ENCODE assay signal across 8 mouse cellular contexts in genomic region chr6:53573711-53574065, GRCm38 (mm10).
DNase-seq lines count a peak whose midpoint lies in the region; ATAC-seq and TF ChIP-seq lines count a peak whose summit lies in the region.

No protein-coding gene starts in this region.

- no peak overlapping the region for H3K27ac ChIP-seq in bone marrow macrophage, adult 2 months (ENCODE audit: insufficient read depth, low read depth, low read length)
- peak overlapping the region; percentile 20 for H3K27ac ChIP-seq in midbrain, embryonic 11.5 days (ENCODE audit: low read depth, low read length)

- H3K4me3 ChIP-seq in bone marrow macrophage, adult 2 months (ENCODE audit: insufficient read depth, low read length), result peak overlapping the region; percentile 69
- peak overlapping the region; percentile 18; the same call in 1 of the 2 replicates for H3K4me3 ChIP-seq in midbrain, embryonic 11.5 days (ENCODE audit: low read depth, low read length)

- no peak for TF ChIP-seq POLR2A in bone marrow macrophage, adult 2 months (IDR thresholded peaks at IDR 0.05; ENCODE audit: borderline replicate concordance, low read depth, low read length)

- no peaks in the 10 kb centered on the region for H3K27me3 ChIP-seq in midbrain, embryonic 11.5 days (ENCODE audit: control insufficient read depth, insufficient read depth, low read length)

- WGBS in midbrain, embryonic 11.5 days, result 1% methylated on average over 6 of the region's 6 CpGs

- H3K9ac ChIP-seq in midbrain, embryonic 11.5 days (ENCODE audit: low read length), result peak overlapping the region; percentile 32

- no peaks in the 10 kb centered on the region for H3K9me3 ChIP-seq in midbrain, embryonic 11.5 days (ENCODE audit: control insufficient read depth, low read length)

- no peak for TF ChIP-seq CTCF in bone marrow macrophage, adult 2 months (IDR thresholded peaks at IDR 0.05; ENCODE audit: low read depth, low read length)

- H3K36me3 ChIP-seq in midbrain, embryonic 11.5 days (ENCODE audit: control insufficient read depth, insufficient read depth, low read length), result no peaks in the 10 kb centered on the region

- DNase-seq in cerebellum, postnatal 25 days, result peak; percentile 30 to 42
- DNase-seq in cerebellum, adult 8-10 months, result no peak
- peak; percentile 41 for DNase-seq in heart, postnatal 4 days
- peak; percentile 79 for DNase-seq in midbrain, embryonic 11.5 days (ENCODE audit: low spot score, missing footprints)
- DNase-seq in urinary bladder, postnatal 36 days (ENCODE audit: low spot score in 2 of 2), result no peak
- DNase-seq in gastrocnemius, adult 18-20 months (ENCODE audit: low spot score), result no peak
- no peak for DNase-seq in urinary bladder, postnatal 10 days (ENCODE audit: low spot score)

- ATAC-seq in midbrain, embryonic 11.5 days (ENCODE audit: low FRiP score), result peak; percentile 43

- H3K4me2 ChIP-seq in midbrain, embryonic 11.5 days, result peak overlapping the region; percentile 28

- peaks cover 64% of the 10 kb centered on the region for H3K4me1 ChIP-seq in bone marrow macrophage, adult 2 months (ENCODE audit: control insufficient read depth, insufficient read depth, low read length)
- H3K4me1 ChIP-seq in midbrain, embryonic 11.5 days (ENCODE audit: control insufficient read depth, insufficient read depth, low read length), result peaks cover 16% of the 10 kb centered on the region

Comparison
In these comparisons a context has a peak if more than half of its experiments do, and no peak if none do; other contexts are left out.
1. DNase-seq: peak in cerebellum, postnatal 25 days (2 of 2), heart, postnatal 4 days (single experiment) and midbrain, embryonic 11.5 days (single experiment); none in cerebellum, adult 8-10 months (single experiment), urinary bladder, postnatal 36 days (0 of 2), gastrocnemius, adult 18-20 months (single experiment) and urinary bladder, postnatal 10 days (single experiment).